ENCODE assay signal across 12 mouse cellular contexts in genomic region chr4:149395581-149395980, GRCm38 (mm10). TPM values are rescaled to one million over a fixed set of nuclear protein-coding genes. Genes with fewer than 3 reads are reported as not detected.
DNase-seq lines count a peak whose midpoint lies in the region; ATAC-seq and TF ChIP-seq lines count a peak whose summit lies in the region.
"Had no signal": no experiment of that assay in that cellular context is flagged by ENCODE, and none has a peak within 500 bp of the region (broad histone marks: within the 10 kb centered on the region; RNA-seq: fewer than 3 reads in every experiment).

No protein-coding gene starts in this region.

- TF ChIP-seq CTCF in layer of hippocampus, adult 2 months (conservative IDR thresholded peaks at IDR 0.05) = no peak

- H3K4me2 ChIP-seq in heart, embryonic 16.5 days (ENCODE audit: low read depth, low read length) = no peak overlapping the region
- peak overlapping the region; percentile 30 for H3K4me2 ChIP-seq in myocyte (ENCODE audit: low read depth)
- H3K4me2 ChIP-seq: liver, embryonic 13.5 days had no signal

- H3K4me1 ChIP-seq in heart, embryonic 16.5 days (ENCODE audit: control insufficient read depth, insufficient read depth, low read length) = peaks cover 65% of the 10 kb centered on the region

- ATAC-seq in heart, embryonic 16.5 days (replicated peaks; ENCODE audit: extremely low read depth, insufficient read depth, low FRiP score) = no peak
- ATAC-seq in erythroblast, adult 5-6 weeks (replicated peaks; ENCODE audit: low FRiP score, poor library complexity, severe bottlenecking) = no peak

- 49% methylated on average over 6 of the region's 6 CpGs for WGBS in heart, embryonic 16.5 days

- H3ac ChIP-seq in myocyte (ENCODE audit: control insufficient read depth, insufficient read length) = no peak overlapping the region

- H3K9me3 ChIP-seq in heart, embryonic 16.5 days (replicated peaks; ENCODE audit: control insufficient read depth, low read length) = no peaks in the 10 kb centered on the region
- H3K9me3 ChIP-seq: liver, embryonic 13.5 days had no signal

- H3K27me3 ChIP-seq in heart, embryonic 16.5 days (ENCODE audit: control insufficient read depth, insufficient read depth, low read length) = no peaks in the 10 kb centered on the region
- no peaks in the 10 kb centered on the region for H3K27me3 ChIP-seq in myocyte (ENCODE audit: control insufficient read depth, insufficient read depth, insufficient read length)
- H3K27me3 ChIP-seq: liver, embryonic 13.5 days had no signal

- H3K9ac ChIP-seq in heart, embryonic 16.5 days (ENCODE audit: low read length) = 0 out of 2 replicates have a peak overlapping the region, but pooled peaks have one; percentile 9
- H3K9ac ChIP-seq: liver, embryonic 13.5 days had no signal

- no peak for TF ChIP-seq POLR2A in myocyte (IDR thresholded peaks at IDR 0.05; ENCODE audit: insufficient read length, low read depth)

- peaks cover 62% of the 10 kb centered on the region for H3K79me2 ChIP-seq in myocyte (ENCODE audit: control insufficient read depth, insufficient read depth)

- no peak overlapping the region for H3K4me3 ChIP-seq in layer of hippocampus, adult 2 months
- H3K4me3 ChIP-seq in heart, embryonic 16.5 days (ENCODE audit: low read length) = no peak overlapping the region
- H3K4me3 ChIP-seq in myocyte = no peak overlapping the region
- H3K4me3 ChIP-seq: liver, embryonic 13.5 days had no signal

- DNase-seq in layer of hippocampus, adult 2 months (ENCODE audit: low spot score in 2 of 2) = no peak
- no peak for DNase-seq in layer of hippocampus, adult 11-12 months (ENCODE audit: low spot score)
- DNase-seq in fibroblast of lung, adult 2 months (ENCODE audit: low read depth) = peak; percentile 73
- DNase-seq in cerebellum, adult 8-10 months = no peak
- DNase-seq in layer of hippocampus, adult 18-20 months (ENCODE audit: low spot score in 2 of 2) = no peak
- DNase-seq: liver, embryonic 13.5 days; retina, postnatal 1 day had no signal

- peak overlapping the region; percentile 46; the same call in 1 of the 2 replicates for H3K27ac ChIP-seq in layer of hippocampus, adult 2 months
- H3K27ac ChIP-seq in heart, embryonic 16.5 days (ENCODE audit: low read length) = no peak overlapping the region
- H3K27ac ChIP-seq: liver, embryonic 13.5 days had no signal

- peaks cover 7% of the 10 kb centered on the region for H3K36me3 ChIP-seq in heart, embryonic 16.5 days (ENCODE audit: control insufficient read depth, insufficient read depth)
- H3K36me3 ChIP-seq in myocyte (ENCODE audit: control insufficient read depth, insufficient read depth) = peaks cover 13% of the 10 kb centered on the region

TF ChIP-seq in myocyte, 11 proteins besides CTCF, POLR2A, EP300 and RAD21:
- TF ChIP-seq TCF12 (IDR thresholded peaks at IDR 0.05; ENCODE audit: insufficient read depth, poor library complexity, severe bottlenecking) (no peak), TCF3 (IDR thresholded peaks at IDR 0.05; ENCODE audit: insufficient read length, low read depth) (no peak), MYOG (IDR thresholded peaks at IDR 0.05; ENCODE audit: control insufficient read depth in 1 of 3, insufficient read depth in 1 of 3, insufficient read length in 2 of 3, low read depth in 2 of 3) (peak; percentile 47 to 78 (median 60)), REST (IDR thresholded peaks at IDR 0.05; ENCODE audit: insufficient read depth, insufficient read length) (no peak), E2F4 (IDR thresholded peaks at IDR 0.05; ENCODE audit: insufficient read depth) (no peak), USF1 (IDR thresholded peaks at IDR 0.05; ENCODE audit: low read depth) (no peak), MYOD1 (IDR thresholded peaks at IDR 0.05; ENCODE audit: control insufficient read depth in 1 of 3, insufficient read length in 2 of 3, low read depth in 2 of 3) (peak in 2 of 3 experiments; percentile 62 to 69), POLR2AphosphoS2 (IDR thresholded peaks at IDR 0.05; ENCODE audit: insufficient read length, low read depth) (no peak), CEBPB (IDR thresholded peaks at IDR 0.05; ENCODE audit: insufficient read depth, poor library complexity, severe bottlenecking) (no peak), SRF (IDR thresholded peaks at IDR 0.05; ENCODE audit: control insufficient read depth, insufficient read length, low read depth) (no peak), MAX (IDR thresholded peaks at IDR 0.05; ENCODE audit: low read depth) (no peak)

RNA-seq across cellular contexts. Expression of gene Ube4b, which starts 31.0 kb away (rescaled TPM):
- 100 to 1,000 TPM; 105 to 107 TPM for total RNA-seq in layer of hippocampus, adult 2 months (2021)
- polyA plus RNA-seq in heart, embryonic 16.5 days (2015; fragmentation: Nextera tagmentation; extraction: Ambion mirVana) = 29.9 and 32.5 TPM in 2 replicates
- 57.4 TPM for polyA plus RNA-seq in myocyte (2012; fragmentation: generic; extraction: Trizol)
- 29.9 and 37.1 TPM in 2 replicates for total RNA-seq in erythroblast, adult 5-6 weeks (2015; ENCODE audit: low replicate concordance)
- 26.8 and 34.8 TPM in 2 replicates for total RNA-seq in erythroblast, adult 5-6 weeks (2017; ENCODE audit: low replicate concordance)
- total RNA-seq in layer of hippocampus, adult 18-20 months (2021) = 100 to 1,000 TPM; 102 to 108 TPM

RNA-seq across cellular contexts. Expression of gene Rbp7, which starts 59.2 kb away (rescaled TPM):
- not detected for total RNA-seq in layer of hippocampus, adult 2 months (2021)
- 13.0 and 14.6 TPM in 2 replicates for polyA plus RNA-seq in heart, embryonic 16.5 days (2015; fragmentation: Nextera tagmentation; extraction: Ambion mirVana)
- polyA plus RNA-seq in myocyte (2012; fragmentation: generic; extraction: Trizol) = not detected
- not detected in 2 replicates for total RNA-seq in erythroblast, adult 5-6 weeks (2015; ENCODE audit: low replicate concordance)
- total RNA-seq in erythroblast, adult 5-6 weeks (2017; ENCODE audit: low replicate concordance) = not detected in 2 replicates
- total RNA-seq in layer of hippocampus, adult 18-20 months (2021) = not detected
- total RNA-seq: MEL; monocyte, adult 5-6 weeks had no signal
- polyA plus RNA-seq: liver, embryonic 13.5 days had no signal
